Mouse (Mus musculus) brain, embryonic 18.5 days (tissue): Measurements from ENCODE around the gene Nisch.

Experiments
- DNase-seq: peaks from one replicate; pipeline ENCODE4 v3.0.0-alpha.2; 2012; ENCODE audit warnings: low read depth, low spot score

Gene Nisch

GRCm38 (mm10) chr14:31215157-31216002, 1.4 kb downstream of the Nisch start:
- no peak for DNase-seq

DNA sequence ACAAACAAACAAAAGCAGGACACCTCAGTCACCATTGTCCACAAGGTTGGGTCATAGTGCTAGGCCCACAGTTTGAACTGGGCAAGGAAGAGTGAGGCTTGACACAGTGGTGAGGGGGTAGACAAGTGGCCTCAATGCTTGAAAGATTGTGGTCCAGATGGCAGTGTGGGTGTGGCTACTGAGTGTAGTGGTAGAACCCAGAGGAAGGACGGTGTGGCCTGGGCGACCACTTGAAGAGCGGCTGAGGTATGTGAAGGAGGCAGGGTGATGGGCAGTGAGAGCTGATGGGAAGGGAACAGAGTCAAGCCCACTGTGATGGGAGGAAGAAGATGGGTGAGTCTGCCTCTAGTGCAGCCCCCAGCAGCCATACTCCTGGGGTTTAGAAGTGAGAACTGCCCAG, 2.1 kb downstream of the Nisch start:
- DNase-seq, result no peak

- no peak for DNase-seq
Observed at GRCm38 (mm10) chr14:31213868-31214267, 2.9 kb downstream of the Nisch start.

DNA sequence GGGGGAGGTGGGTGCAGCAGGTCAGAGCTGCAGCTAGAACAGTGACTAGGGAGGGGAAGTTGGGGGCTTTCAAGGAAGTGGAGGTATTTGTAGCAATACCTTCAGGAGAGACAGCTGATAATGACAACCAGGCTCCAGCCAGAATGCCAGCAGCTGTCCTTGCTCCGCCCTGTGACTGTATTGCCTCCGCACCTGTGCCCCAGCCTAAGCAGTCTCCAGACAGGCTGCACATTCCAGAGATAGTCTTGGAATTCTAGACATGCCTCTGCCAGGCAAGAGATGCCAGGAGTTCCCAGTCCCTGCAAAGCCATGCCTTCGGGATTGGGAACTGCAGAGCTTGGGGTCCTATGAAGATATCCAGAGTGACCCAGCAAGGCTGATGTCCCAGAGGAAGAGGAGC, 4.2 kb downstream of the Nisch start:
- DNase-seq, result no peak

DNA sequence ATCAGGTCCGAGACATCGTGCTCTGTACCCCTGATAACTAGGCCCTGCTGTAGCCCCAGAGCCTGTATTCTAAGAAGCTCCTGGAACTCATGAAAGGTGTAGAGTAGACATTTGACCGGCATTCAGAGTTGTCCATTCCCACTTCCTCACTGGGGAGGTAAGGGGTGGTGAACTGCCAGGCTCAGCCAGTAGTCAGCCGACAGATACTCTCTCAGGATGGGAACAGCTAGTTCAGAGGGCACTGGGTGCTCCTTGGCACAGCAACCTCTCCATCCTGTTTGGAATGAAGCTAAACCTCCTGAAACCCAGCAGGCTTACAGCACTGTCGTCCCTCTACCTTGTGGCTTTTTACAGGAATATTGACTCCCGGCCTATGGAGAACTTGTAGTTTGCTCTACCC, 4.9 kb downstream of the Nisch start:
- DNase-seq, result no peak

DNA sequence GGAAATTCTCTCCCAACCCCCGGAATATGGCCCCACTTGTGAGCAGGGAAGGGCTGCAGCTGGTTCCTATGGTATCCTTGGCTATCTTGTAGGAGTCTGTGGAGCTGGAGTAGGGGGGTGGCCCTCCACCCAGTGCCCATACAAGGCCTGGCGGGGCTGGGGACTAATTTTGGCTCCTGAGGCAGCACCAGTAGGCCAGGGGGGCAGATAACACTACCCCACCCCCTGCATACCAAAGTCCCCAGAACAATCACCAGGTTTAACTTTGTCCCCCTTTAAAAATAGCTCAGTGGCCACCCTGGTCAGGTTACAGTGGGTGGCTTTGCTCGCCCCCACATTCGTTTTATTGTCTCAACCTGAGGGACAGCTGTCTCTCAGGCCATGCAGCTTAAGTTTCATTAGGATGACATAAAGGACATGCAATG, 7.6 kb downstream of the Nisch start:
- no peak for DNase-seq

- no peak for DNase-seq
Observed at GRCm38 (mm10) chr14:31208084-31208483, 8.7 kb downstream of the Nisch start, which contains the start of gene Tnnc1. Tnnc1 (plus strand) TSS chr14:31208312.

GRCm38 (mm10) chr14:31207070-31207830, 9.5 kb downstream of the Nisch start:
- no peak for DNase-seq

GRCm38 (mm10) chr14:31206472-31206981, 10.2 kb downstream of the Nisch start:
- DNase-seq, result peak; percentile 83

GRCm38 (mm10) chr14:31205562-31206467, 10.9 kb downstream of the Nisch start:
- DNase-seq, result no peak

GRCm38 (mm10) chr14:31205244-31205561, 11.5 kb downstream of the Nisch start:
- DNase-seq, result no peak

DNA sequence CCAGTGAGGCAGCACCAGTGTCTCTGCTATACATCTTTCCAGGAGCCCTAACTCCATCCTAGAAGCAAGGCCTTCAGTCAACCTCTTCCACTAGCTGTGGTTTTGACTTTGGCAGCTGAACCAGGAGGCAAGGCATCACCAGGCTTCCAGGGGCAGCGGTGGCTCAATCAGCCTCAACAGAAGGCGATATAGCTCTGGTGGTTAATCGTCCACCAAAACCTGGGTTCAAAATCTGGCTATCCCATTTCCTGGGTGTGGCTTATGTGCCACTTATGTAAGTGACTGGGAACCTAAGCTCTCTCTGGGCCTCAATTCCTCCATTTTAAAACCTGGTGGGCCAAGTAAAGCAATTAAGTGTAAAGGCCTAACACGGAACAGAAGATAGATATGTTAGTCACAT, 11.9 kb downstream of the Nisch start:
- no peak for DNase-seq

DNA sequence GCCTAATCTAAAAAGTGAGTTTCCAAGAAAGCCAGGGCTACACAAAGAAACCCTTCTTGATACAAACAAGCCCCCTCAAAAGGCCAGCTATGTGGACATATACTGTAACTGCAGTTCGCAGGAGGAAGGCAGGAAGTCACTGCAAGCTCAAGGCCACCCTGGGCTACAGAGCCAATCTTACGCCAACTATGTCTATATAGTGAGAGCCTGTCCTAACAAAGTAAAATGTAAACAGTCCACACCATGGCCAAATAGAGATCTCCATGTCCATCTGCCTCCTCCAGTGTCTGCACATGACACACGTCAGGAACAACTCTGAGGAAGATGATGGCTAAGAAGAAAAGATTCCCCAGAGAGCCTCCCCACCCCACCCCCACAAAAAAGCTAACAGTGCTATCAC, 16.7 kb downstream of the Nisch start:
- DNase-seq, result no peak

- DNase-seq, result no peak
Observed at GRCm38 (mm10) chr14:31199599-31199998, 17.1 kb downstream of the Nisch start.

GRCm38 (mm10) chr14:31197547-31198516, 18.9 kb downstream of the Nisch start:
- DNase-seq, result no peak

- no peak for DNase-seq
Observed at GRCm38 (mm10) chr14:31195968-31196367, 20.8 kb downstream of the Nisch start.

DNA sequence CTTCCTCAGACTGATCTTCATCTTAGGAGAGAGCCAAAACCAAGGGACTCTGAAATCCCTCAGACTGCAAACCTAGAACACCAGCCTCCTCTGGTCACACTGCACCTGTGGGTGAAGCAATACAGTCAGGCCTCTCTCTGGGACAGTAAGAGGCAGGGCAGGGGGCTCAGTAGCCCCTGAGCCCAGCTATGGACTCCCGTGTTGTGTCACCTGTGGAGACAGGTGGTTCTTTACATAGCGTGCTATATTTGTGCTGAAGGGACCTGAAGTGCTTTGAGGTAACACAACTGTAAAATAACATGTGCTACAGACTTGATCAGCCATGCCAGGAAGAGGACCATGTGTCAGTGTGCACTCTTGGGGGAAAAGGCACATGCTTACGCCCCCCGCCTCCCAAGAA, 21.2 kb downstream of the Nisch start:
- DNase-seq, result no peak

DNA sequence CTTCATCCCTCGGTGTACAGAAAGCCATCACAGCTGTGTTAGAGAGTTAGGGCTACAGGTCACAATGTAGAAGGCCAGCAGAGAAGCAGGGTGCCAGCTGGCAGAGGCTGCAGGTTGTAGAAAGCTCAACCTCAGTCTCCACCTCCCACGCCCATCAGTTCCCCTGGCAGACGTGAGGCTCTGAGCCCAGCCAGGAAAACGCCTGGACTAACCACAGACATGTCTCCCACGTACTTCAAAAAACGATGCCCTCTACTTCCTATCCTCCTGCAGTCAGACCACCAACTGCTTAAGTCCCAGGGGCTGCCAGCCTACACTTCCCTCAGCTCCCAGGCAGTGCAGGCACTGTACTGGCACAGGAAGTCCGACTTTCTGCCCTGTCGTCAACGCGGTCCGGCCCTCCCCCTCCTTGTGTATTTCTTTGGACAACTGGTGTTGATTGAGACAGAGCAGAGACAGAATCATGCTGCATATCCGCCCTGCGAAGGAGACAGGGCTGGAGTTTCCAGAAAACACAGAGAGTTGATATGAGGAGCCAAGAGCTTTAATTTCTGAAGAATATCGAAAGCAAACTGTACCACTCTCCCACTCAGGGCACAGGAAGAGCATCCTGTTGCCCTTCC, 21.7 kb downstream of the Nisch start:
- DNase-seq, result no peak

DNA sequence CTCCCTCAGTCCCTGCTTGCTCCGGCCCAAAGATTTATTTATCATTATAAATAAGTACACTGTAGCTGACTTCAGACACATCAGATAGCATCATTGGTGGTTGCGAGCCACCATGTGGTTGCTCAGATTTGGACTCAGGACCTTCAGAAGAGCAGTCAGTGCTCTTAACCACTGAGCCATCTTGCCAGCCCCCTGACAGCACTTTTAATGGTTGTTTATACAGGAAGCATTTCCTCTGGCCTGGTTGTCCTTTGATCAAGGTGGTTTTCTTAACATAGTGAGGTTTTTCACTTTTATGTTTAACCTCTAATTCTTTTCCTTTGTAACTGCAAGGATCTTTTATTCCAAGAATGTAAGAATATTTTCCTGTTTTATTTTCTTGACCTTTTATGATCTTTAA, 22.3 kb downstream of the Nisch start:
- no peak for DNase-seq

- no peak for DNase-seq
Observed at GRCm38 (mm10) chr14:31193791-31194190, 23.0 kb downstream of the Nisch start.
